Mouse (Mus musculus): ENCODE results near the gene Kirrel. TPM values are rescaled to one million over a fixed set of nuclear protein-coding genes. Genes with fewer than 3 reads are reported as not detected.

The Kirrel gene
- polyA plus RNA-seq, 1 experiment from 2014 or later, result 9.0 TPM

- ATAC-seq (replicated peaks; ENCODE audit: insufficient number of reproducible peaks, insufficient read depth, low FRiP score, low read depth), result no peak
- H3K27me3 ChIP-seq, result no peaks in the 10 kb centered on the region
- H3K27ac ChIP-seq, result no peak overlapping the region
- H3K4me3 ChIP-seq, result no peak overlapping the region
- no peak overlapping the region for H3K4me2 ChIP-seq
- no peak overlapping the region for H3K9ac ChIP-seq
- H3K9me3 ChIP-seq (replicated peaks), result no peaks in the 10 kb centered on the region
- WGBS, result 79% methylated on average over 19 of the region's 19 CpGs
- peaks cover 4% of the 10 kb centered on the region; the same call in 1 of the 2 replicates for H3K36me3 ChIP-seq
- peaks cover 38% of the 10 kb centered on the region for H3K4me1 ChIP-seq (replicated peaks)
These were observed 76.3 kb downstream of the Kirrel start for GRCm38 (mm10) chr3:87097969-87098946.

- H3K9ac ChIP-seq, result no peak overlapping the region
- H3K4me1 ChIP-seq (replicated peaks), result peaks cover 29% of the 10 kb centered on the region
- 95% methylated on average over 9 of the region's 9 CpGs for WGBS
- H3K9me3 ChIP-seq (replicated peaks), result no peaks in the 10 kb centered on the region
- H3K4me2 ChIP-seq, result no peak overlapping the region
- ATAC-seq (replicated peaks; ENCODE audit: insufficient number of reproducible peaks, insufficient read depth, low FRiP score, low read depth), result no peak
- no peaks in the 10 kb centered on the region for H3K27me3 ChIP-seq
- peaks cover 4% of the 10 kb centered on the region; the same call in 1 of the 2 replicates for H3K36me3 ChIP-seq
- H3K4me3 ChIP-seq, result no peak overlapping the region
- H3K27ac ChIP-seq, result no peak overlapping the region
These were observed 77.3 kb downstream of the Kirrel start for GRCm38 (mm10) chr3:87097205-87097604.

GRCm38 (mm10) chr3:87093718-87094117, 80.8 kb downstream of the Kirrel start:
- Histone ChIP-seq H3K36me3 (peaks cover 4% of the 10 kb centered on the region; the same call in 1 of the 2 replicates), H3K4me2 (no peak overlapping the region), H3K27me3 (no peaks in the 10 kb centered on the region), H3K4me3 (no peak overlapping the region), H3K9me3 (replicated peaks) (no peaks in the 10 kb centered on the region), H3K9ac (no peak overlapping the region), H3K27ac (no peak overlapping the region), H3K4me1 (replicated peaks) (peaks cover 14% of the 10 kb centered on the region)
- no peak for ATAC-seq (replicated peaks; ENCODE audit: insufficient number of reproducible peaks, insufficient read depth, low FRiP score, low read depth)
- WGBS, result 60% methylated on average over 6 of the region's 6 CpGs

- 74% methylated on average over 13 of the region's 13 CpGs for WGBS
- Histone ChIP-seq H3K9me3 (replicated peaks) (no peaks in the 10 kb centered on the region), H3K27ac (no peak overlapping the region), H3K36me3 (peaks cover 21% of the 10 kb centered on the region), H3K4me3 (no peak overlapping the region), H3K27me3 (no peaks in the 10 kb centered on the region), H3K9ac (no peak overlapping the region), H3K4me1 (replicated peaks) (peaks cover 7% of the 10 kb centered on the region; the same call in 1 of the 2 replicates), H3K4me2 (no peak overlapping the region)
- ATAC-seq (replicated peaks; ENCODE audit: insufficient number of reproducible peaks, insufficient read depth, low FRiP score, low read depth), result peak; percentile 70; the same call in 1 of the 2 replicates
These were observed 84.6 kb downstream of the Kirrel start for GRCm38 (mm10) chr3:87089694-87090565.

GRCm38 (mm10) chr3:87087146-87087545, 87.4 kb downstream of the Kirrel start:
- 61% methylated on average over 7 of the region's 7 CpGs for WGBS
- no peaks in the 10 kb centered on the region for H3K9me3 ChIP-seq (replicated peaks)
- no peak for ATAC-seq (replicated peaks; ENCODE audit: insufficient number of reproducible peaks, insufficient read depth, low FRiP score, low read depth)
- H3K27ac ChIP-seq, result no peak overlapping the region
- H3K36me3 ChIP-seq, result peaks cover 47% of the 10 kb centered on the region
- no peak overlapping the region for H3K4me2 ChIP-seq
- H3K4me1 ChIP-seq (replicated peaks), result peaks cover 4% of the 10 kb centered on the region; the same call in 1 of the 2 replicates
- no peaks in the 10 kb centered on the region for H3K27me3 ChIP-seq
- H3K4me3 ChIP-seq, result no peak overlapping the region
- no peak overlapping the region for H3K9ac ChIP-seq

GRCm38 (mm10) chr3:87082235-87082634, 92.3 kb downstream of the Kirrel start:
- Histone ChIP-seq H3K27ac (no peak overlapping the region), H3K4me2 (no peak overlapping the region), H3K36me3 (peaks cover 52% of the 10 kb centered on the region), H3K9ac (no peak overlapping the region), H3K9me3 (replicated peaks) (no peaks in the 10 kb centered on the region), H3K27me3 (no peaks in the 10 kb centered on the region), H3K4me1 (replicated peaks) (no peaks in the 10 kb centered on the region), H3K4me3 (no peak overlapping the region)
- no peak for ATAC-seq (replicated peaks; ENCODE audit: insufficient number of reproducible peaks, insufficient read depth, low FRiP score, low read depth)
- WGBS, result 60% methylated on average over 3 of the region's 3 CpGs

GRCm38 (mm10) chr3:87079751-87080150, 94.8 kb downstream of the Kirrel start:
- no peak overlapping the region for H3K4me2 ChIP-seq
- no peak overlapping the region for H3K27ac ChIP-seq
- H3K27me3 ChIP-seq, result no peaks in the 10 kb centered on the region
- no peaks in the 10 kb centered on the region for H3K9me3 ChIP-seq (replicated peaks)
- ATAC-seq (replicated peaks; ENCODE audit: insufficient number of reproducible peaks, insufficient read depth, low FRiP score, low read depth), result no peak
- 80% methylated on average over 4 of the region's 4 CpGs for WGBS
- H3K4me1 ChIP-seq (replicated peaks), result no peaks in the 10 kb centered on the region
- H3K36me3 ChIP-seq, result peaks cover 33% of the 10 kb centered on the region
- no peak overlapping the region for H3K4me3 ChIP-seq
- H3K9ac ChIP-seq, result no peak overlapping the region

GRCm38 (mm10) chr3:87079301-87079700, 95.2 kb downstream of the Kirrel start:
- no peak for ATAC-seq (replicated peaks; ENCODE audit: insufficient number of reproducible peaks, insufficient read depth, low FRiP score, low read depth)
- H3K36me3 ChIP-seq, result peaks cover 29% of the 10 kb centered on the region
- H3K27ac ChIP-seq, result no peak overlapping the region
- H3K4me3 ChIP-seq, result no peak overlapping the region
- no peaks in the 10 kb centered on the region for H3K27me3 ChIP-seq
- no peaks in the 10 kb centered on the region for H3K4me1 ChIP-seq (replicated peaks)
- WGBS, result 87% methylated on average over 7 of the region's 7 CpGs
- no peak overlapping the region for H3K4me2 ChIP-seq
- no peaks in the 10 kb centered on the region for H3K9me3 ChIP-seq (replicated peaks)
- H3K9ac ChIP-seq, result no peak overlapping the region

GRCm38 (mm10) chr3:87077681-87078080, 96.9 kb downstream of the Kirrel start:
- Histone ChIP-seq H3K36me3 (peaks cover 12% of the 10 kb centered on the region; the same call in 1 of the 2 replicates), H3K9me3 (replicated peaks) (no peaks in the 10 kb centered on the region), H3K9ac (no peak overlapping the region), H3K27ac (no peak overlapping the region), H3K27me3 (no peaks in the 10 kb centered on the region), H3K4me3 (no peak overlapping the region), H3K4me2 (no peak overlapping the region), H3K4me1 (replicated peaks) (peaks cover 11% of the 10 kb centered on the region)
- WGBS, result 75% methylated on average over 9 of the region's 9 CpGs
- ATAC-seq (replicated peaks; ENCODE audit: insufficient number of reproducible peaks, insufficient read depth, low FRiP score, low read depth), result no peak

GRCm38 (mm10) chr3:87076899-87077298, 97.6 kb downstream of the Kirrel start:
- Histone ChIP-seq H3K4me2 (no peak overlapping the region), H3K36me3 (peaks cover 8% of the 10 kb centered on the region; the same call in 1 of the 2 replicates)
- 75% methylated on average over 5 of the region's 5 CpGs for WGBS

GRCm38 (mm10) chr3:87076161-87076560, 98.4 kb downstream of the Kirrel start:
- 85% methylated on average over 7 of the region's 7 CpGs for WGBS
- ATAC-seq (replicated peaks; ENCODE audit: insufficient number of reproducible peaks, insufficient read depth, low FRiP score, low read depth), result no peak
- Histone ChIP-seq H3K36me3 (peaks cover 8% of the 10 kb centered on the region; the same call in 1 of the 2 replicates), H3K27ac (no peak overlapping the region), H3K27me3 (no peaks in the 10 kb centered on the region), H3K4me3 (no peak overlapping the region), H3K9ac (no peak overlapping the region), H3K4me1 (replicated peaks) (peaks cover 11% of the 10 kb centered on the region), H3K9me3 (replicated peaks) (no peaks in the 10 kb centered on the region), H3K4me2 (no peak overlapping the region)

More at GRCm38 (mm10) chr3:87076899-87077298, 97.6 kb downstream of the Kirrel start:
- Histone ChIP-seq H3K4me1 (replicated peaks) (peaks cover 11% of the 10 kb centered on the region), H3K27me3 (no peaks in the 10 kb centered on the region), H3K9ac (no peak overlapping the region), H3K9me3 (replicated peaks) (no peaks in the 10 kb centered on the region), H3K27ac (no peak overlapping the region), H3K4me3 (no peak overlapping the region)
- ATAC-seq (replicated peaks; ENCODE audit: insufficient number of reproducible peaks, insufficient read depth, low FRiP score, low read depth), result no peak

Measured in heart, embryonic 15.5 days (tissue).